Mouse (Mus musculus): ENCODE measurements around the gene 9130409I23Rik. TPM values are rescaled to one million over a fixed set of nuclear protein-coding genes. Genes with fewer than 3 reads are reported as not detected.
"Not testable (repeated sequence)": the region's sequence is repeated elsewhere in the genome, so short reads cannot be mapped to it uniquely, and the experiment has no call there.

9130409I23Rik gene
- total RNA-seq, 4 experiments from 2014 or later, result not detected

DNA sequence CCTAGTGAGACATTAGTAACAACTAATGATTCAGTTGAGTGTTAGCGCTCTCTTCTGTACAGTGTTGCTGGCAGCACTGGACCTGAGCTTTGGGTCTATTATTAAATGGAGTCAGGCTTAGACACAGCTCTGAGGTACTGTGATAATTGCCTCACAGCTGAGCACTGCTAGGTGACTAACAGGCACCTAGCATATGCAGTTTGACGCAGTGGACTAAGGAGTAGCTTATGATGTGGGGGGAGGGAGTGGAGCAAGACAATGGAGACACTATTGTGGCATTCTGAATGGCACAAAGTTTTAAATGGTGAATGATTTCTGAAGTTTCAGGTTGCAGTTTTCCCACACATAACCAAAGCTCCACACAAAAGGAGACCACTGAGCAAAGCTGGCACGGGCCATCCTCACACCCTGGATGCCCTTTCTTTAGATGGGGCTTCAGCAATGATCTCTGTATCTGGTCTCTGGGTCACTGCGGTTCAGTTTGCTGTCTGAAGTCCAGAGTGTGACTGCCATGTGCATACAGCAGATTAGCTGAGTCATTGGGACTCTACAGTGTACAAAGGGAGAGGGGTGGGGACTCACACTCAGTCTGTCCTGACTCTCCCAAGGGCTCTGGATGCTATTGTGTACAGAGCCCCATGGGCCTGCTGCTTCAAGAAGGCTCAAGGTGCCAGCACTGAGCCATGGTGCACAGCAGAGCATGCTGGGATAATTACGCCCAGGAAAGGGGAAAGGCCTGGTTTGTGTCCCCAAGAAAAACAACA, 15.8 kb upstream of the 9130409I23Rik start:
- not testable (repeated sequence) for DNase-seq (ENCODE audit: low spot score in 2 of 2)

DNA sequence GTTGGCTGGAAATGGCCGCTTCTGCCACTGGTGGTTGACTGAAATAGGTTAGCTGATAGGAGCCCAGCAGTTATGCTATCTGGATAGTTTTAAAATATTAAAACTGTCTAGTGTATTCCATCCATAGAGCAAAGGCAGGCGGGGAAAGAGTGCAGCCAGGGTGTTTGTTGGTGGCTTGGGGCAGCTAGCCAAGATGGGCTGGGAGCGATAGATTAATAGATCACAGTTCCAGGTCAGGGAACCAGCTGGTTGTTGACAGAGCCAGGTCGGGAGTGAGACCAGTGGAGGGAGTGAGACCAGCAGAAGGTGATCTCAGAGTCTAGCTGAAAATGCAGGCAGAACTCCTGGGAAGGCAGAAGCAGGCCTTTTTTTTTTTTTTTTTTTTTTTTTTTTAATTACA, 13.4 kb upstream of the 9130409I23Rik start:
- DNase-seq (ENCODE audit: low spot score in 2 of 2), result no peak

DNA sequence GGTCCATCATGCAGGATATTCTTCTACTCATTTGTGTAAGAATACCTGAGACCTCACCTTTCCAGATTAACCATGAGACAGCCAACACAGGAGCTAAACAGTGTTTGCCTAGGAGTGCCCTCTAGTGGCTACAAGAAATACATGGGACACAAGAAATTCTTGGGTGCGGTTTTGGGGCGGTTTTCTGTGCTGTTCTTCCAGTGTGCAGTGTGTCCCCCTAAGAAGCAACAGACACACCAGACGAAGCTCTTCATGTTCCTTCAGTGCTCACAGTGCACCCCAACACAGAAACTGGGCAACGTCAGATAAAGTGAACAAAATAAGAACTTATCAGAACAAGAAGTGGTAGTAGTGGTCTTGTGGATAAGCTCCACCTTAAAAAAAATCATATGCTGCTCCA, 11.4 kb upstream of the 9130409I23Rik start:
- no peak for DNase-seq (ENCODE audit: low spot score in 2 of 2)

DNA sequence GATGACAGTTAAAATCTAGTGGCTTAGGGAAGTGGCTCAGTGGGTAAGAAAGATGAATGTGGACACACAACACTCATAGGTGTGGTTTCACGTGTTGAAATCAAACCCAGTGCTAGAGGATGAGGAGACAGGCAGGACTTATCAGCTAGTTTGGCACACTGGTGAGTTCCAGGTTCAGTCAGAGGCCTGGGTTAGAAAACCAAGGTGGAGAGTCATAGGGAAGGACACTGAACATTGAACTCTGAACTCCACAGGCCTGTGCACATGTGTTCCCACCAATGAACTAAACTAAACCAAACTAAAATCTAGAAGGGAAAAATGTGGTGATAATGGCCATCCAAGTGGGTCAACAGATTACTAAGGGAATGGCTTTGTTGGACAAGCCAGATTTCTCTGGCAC, 3.5 kb upstream of the 9130409I23Rik start:
- DNase-seq (ENCODE audit: low spot score in 2 of 2), result no peak

DNA sequence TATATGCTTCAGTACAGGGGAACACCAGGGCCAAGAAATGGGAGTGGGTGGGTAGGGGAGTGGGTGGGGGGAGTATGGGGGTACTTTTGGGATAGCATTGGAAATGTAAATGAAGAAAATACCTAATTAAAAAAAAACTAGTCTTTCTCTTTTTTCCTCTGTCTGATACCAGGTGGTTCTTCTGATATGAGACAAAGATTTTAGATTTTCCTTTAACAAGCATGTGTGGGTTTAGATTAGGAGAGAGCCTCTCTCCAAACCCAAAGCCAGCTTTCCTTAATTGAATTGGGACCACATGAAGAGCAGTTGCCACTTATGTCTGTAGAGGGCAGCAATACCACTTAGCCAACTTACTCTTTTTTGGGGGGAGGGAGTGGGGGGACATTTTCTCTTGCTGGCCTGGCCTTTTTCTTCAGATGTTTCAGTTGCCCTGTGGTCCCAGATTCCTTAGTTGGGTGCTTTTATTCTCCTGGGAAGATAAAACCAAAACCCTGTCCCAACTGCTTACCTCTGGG, 1.7 kb upstream of the 9130409I23Rik start:
- DNase-seq (ENCODE audit: low spot score in 2 of 2), result no peak

DNA sequence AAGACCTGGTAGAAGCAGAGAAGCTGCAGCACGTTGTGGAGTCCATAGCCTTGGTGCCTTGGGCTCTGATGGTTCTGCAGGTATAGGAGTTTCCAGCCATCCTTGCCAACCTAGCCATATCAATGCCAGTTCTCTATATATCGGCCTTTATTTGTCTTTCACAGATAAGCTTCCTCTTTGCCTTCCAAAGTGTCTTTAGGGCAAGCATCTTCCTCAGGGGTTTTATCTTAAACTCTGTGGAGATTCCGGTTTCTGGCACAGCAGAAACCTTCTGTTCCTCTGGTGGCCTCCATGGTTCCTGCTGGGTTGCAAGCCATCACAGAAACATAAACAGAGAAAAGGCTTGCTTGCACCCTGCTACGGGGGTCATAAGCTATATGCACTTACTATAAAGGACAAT, 1.9 kb downstream of the 9130409I23Rik start:
- no peak for DNase-seq (ENCODE audit: low spot score in 2 of 2)

DNA sequence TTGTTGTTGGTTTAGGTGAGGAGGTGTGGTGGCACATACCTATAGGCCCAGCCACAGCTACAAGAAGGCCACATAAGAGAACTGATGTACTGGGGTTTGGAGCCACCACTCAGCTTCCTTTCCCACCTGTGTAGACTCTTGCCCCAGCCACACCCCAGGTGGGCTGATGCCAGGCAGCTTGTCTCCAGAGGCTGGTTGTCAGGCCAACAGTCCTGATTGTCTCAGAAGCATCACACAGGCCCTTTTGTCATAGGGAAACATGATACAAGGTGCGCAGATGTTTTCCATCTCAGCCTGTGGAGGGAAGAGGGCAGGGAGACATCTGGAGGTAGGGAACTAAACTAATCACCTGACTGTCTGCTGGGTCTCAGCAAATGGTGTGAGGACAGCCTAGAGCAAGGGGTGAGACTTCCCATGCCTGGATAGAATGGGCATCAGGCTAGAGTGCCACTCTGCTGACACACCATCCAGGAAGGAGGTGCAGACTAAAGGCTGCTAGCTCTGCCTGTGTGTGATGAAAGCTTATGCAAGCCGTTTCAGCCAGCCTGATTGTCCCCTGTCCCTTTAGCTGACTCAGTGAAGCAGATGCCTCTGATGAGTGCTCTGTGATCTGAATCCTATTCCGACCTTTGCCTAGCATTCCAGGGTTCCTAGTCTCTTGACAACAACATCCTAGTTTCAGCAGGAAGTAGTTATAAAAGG, 10.9 kb downstream of the 9130409I23Rik start:
- DNase-seq (ENCODE audit: low spot score in 2 of 2), result no peak

DNA sequence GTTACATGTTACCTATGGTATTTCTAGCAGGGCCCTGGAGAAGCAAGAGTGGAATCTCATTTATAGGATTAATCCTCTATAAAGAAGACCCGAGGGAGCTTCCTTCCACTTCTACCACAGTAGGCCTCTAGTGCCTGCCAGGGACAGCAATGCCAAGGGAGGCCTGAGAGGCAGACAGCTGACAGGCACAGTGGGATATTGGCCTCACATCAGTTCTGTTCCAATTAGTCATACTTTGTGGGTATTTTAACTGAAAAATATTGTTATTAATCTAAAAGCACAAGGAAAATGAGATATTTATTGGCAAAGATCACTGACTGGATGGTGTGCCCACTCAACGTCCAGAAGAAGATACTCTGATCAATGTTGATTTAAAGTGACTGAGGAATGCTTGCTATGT, 13.0 kb downstream of the 9130409I23Rik start:
- DNase-seq (ENCODE audit: low spot score in 2 of 2), result no peak

DNA sequence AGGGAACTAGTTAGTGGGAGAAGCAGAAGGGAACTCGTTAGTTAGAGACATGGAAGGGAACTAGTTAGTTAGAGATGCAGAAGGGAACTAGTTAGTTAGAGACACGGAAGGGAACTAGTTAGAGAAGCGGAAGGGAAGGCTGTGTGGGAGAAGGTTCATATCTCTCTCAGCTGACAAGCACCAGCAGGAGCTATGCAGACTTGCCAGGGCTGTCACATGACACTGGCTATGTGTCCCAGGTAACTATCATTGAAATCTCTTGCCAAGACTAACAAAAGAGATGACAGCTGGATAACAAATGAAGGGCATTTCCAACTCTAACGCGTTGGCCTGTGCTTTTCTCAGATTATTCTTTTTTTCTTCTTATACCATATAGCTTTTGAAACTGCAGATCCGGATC, 13.6 kb downstream of the 9130409I23Rik start:
- DNase-seq (ENCODE audit: low spot score in 2 of 2), result no peak

DNA sequence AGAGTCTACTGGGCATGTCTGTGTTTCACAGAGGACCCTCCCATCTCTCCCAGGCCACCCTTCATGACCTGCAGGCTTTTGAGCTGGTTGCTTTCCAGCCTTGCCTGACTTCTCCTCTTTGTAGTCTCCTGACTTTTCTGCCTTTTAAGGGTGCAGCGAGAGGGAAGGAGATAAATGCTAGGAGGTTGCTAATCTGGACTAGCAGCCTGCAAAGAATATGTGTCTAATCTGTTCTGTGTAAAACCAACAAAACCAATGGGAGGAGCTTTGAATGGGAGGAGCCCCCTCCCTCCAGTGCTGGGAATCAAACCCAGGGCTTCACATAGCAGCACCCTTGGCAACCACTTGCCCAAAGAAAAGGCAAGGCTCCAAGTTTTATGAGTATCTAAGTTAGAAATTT, 17.3 kb downstream of the 9130409I23Rik start:
- no peak for DNase-seq (ENCODE audit: low spot score in 2 of 2)

DNA sequence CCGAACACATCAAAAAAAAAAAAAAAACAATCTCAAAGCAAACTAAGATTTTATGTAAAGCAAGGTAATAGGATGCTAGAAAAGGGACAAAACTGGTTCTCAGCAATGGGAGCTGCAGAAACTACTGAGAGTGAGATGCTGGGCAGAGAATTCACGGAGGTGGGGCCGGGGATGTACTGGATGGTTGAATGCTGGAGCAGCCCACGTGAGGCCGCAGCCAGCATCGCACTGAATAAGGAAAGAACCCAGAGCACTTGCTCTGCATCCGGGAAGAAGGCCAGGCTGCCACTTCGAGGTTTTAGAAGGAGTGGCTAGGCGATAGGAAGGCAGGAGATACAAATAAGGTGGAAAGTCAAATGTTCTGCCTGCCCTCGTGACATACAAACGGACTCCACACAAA, 18.6 kb downstream of the 9130409I23Rik start:
- DNase-seq (ENCODE audit: low spot score in 2 of 2), result no peak

DNA sequence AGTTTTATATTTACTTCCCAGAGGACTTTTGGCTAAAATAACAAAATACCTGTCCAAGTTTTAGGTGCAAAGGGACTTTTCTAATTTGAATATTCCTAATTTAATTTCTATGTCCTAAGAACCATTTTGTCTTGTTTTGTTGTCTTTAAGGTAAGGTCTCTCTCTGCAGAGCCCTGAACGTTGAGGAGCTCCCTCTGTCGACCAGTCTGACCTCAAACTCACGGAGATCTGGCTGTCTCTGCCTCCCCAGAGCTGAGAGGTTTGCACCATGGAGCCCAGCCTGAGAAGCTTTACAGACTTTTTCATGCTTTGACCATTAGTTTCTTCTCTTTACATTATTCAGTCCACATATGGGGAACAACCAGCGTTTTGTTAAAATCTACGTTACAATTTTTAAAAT, 22.0 kb downstream of the 9130409I23Rik start:
- no peak for DNase-seq (ENCODE audit: low spot score in 2 of 2)

DNA sequence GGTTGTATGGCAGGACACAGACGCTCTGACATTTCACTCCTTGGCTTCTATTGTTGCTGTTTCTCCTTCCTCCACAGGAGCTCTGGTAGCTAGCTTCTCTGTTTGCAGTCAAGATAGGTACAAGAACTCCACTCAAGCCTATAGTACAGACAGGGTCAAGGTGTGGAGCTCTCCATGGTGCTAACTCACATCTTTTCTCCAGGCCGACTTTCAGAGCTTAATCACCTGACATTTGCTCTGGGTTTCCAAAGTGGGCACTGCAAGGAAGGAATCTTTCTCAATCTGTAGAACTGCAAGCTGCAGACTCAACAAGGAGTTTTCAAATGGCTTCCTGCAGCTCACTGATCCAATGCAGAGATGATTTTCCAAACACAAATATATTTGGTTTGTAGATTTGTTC, 33.0 kb downstream of the 9130409I23Rik start:
- DNase-seq (ENCODE audit: low spot score in 2 of 2), result no peak

DNA sequence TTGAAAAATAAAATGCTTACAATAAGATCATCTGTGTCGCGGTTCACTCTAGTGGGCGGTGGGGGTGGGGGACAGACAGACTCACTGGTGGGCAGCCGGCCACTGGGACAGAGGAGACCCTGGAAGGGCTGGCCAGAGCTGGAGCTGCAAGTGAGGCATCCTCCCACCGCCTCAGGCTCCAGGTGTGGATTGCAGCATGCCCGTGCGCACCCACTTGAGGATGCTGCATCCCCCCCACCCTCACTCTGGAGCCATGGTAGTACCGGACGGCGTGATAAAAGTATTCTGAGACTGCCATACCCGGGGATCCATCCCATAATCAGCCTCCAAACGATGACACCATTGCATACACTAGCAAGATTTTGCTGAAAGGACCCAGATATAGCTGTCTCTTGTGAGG, 39.0 kb downstream of the 9130409I23Rik start:
- DNase-seq (ENCODE audit: low spot score in 2 of 2), result no peak

Other genes starting within 250 kb of the 9130409I23Rik start
- gene H3f3a, start 237.3 kb upstream of the 9130409I23Rik start, total RNA-seq (2022), result 100 to 1,000 TPM; 274 to 310 (median 289) TPM
- 1 to 10 TPM; 6.8 to 8.4 (median 7.6) TPM for gene Sde2, start 200.1 kb upstream of the 9130409I23Rik start, total RNA-seq (2022)
- not detected for gene Lefty2, start 158.1 kb upstream of the 9130409I23Rik start, total RNA-seq (2022)
- gene Pycr2, start 146.9 kb upstream of the 9130409I23Rik start, total RNA-seq (2022), result 10 to 100 TPM in 3 of 4 experiments, 1 to 10 TPM in 1; 9.3 to 11.4 (median 10.8) TPM
- under 1 TPM in 3 of 4 experiments, not detected in 1; 0.19 to 0.34 (median 0.24) TPM for gene Lefty1, start 116.2 kb upstream of the 9130409I23Rik start, total RNA-seq (2022)
- gene Tmem63a, start 108.9 kb upstream of the 9130409I23Rik start, total RNA-seq (2022), result 10 to 100 TPM; 14.9 to 18.2 (median 16.2) TPM
- 10 to 100 TPM; 14.5 to 20.7 (median 16.2) TPM for gene Ephx1, start 30.3 kb upstream of the 9130409I23Rik start, total RNA-seq (2022)
- gene Nvl, start 93.0 kb downstream of the 9130409I23Rik start, total RNA-seq (2022), result 1 to 10 TPM; 7.6 to 8.8 (median 8.4) TPM
- 10 to 100 TPM; 36.5 to 43.7 (median 42.3) TPM for gene Cnih4, start 93.5 kb downstream of the 9130409I23Rik start, total RNA-seq (2022)
- 100 to 1,000 TPM in 1 of 4 experiments, 10 to 100 TPM in 3; 91.5 to 100 (median 92.8) TPM for gene Wdr26, start 160.8 kb downstream of the 9130409I23Rik start, total RNA-seq (2022)

All from gastrocnemius, adult 8-10 months (tissue).